Mouse (Mus musculus) limb, embryonic 12.5 days (tissue): ENCODE measurements around the gene Eps8l3. TPM values are rescaled to one million over a fixed set of nuclear protein-coding genes. Genes with fewer than 3 reads are reported as not detected.

Experiments
- polyA plus RNA-seq: library from polyadenylated mRNA; unstranded; fragments of >200 nt; fragmentation: Nextera tagmentation; extraction: Ambion mirVana; gene quantifications from 2 replicates; pipeline ENCODE4 v1.2.1, GENCODE M21; 2016

Gene Eps8l3
- polyA plus RNA-seq, 1 experiment from 2014 or later, result not detected

Other genes starting within 250 kb of the Eps8l3 start
- not detected in 2 replicates for gene Gm10961, start 245.9 kb upstream of the Eps8l3 start, polyA plus RNA-seq
- 79.8 and 79.9 TPM in 2 replicates for gene Strip1, start 245.5 kb upstream of the Eps8l3 start, polyA plus RNA-seq
- 114 and 115 TPM in 2 replicates for gene Ahcyl1, start 180.7 kb upstream of the Eps8l3 start, polyA plus RNA-seq
- 6.1 and 7.4 TPM in 2 replicates for gene Csf1, start 116.8 kb upstream of the Eps8l3 start, polyA plus RNA-seq
- gene Gstm5, start 18.6 kb downstream of the Eps8l3 start, polyA plus RNA-seq, result 217 TPM in 2 replicates
- gene Gstm7, start 54.6 kb downstream of the Eps8l3 start, polyA plus RNA-seq, result 37.7 and 38.9 TPM in 2 replicates
- 11.0 and 11.4 TPM in 2 replicates for gene Gstm6, start 66.5 kb downstream of the Eps8l3 start, polyA plus RNA-seq
- not detected in 2 replicates for gene Gstm3, start 92.1 kb downstream of the Eps8l3 start, polyA plus RNA-seq
- gene Gstm2, start 109.2 kb downstream of the Eps8l3 start, polyA plus RNA-seq, result 34.0 and 37.4 TPM in 2 replicates
- 38.3 and 38.9 TPM in 2 replicates for gene Gstm1, start 140.7 kb downstream of the Eps8l3 start, polyA plus RNA-seq
- gene Gstm4, start 167.7 kb downstream of the Eps8l3 start, polyA plus RNA-seq, result 16.3 and 17.4 TPM in 2 replicates
- gene Ampd2, start 209.4 kb downstream of the Eps8l3 start, polyA plus RNA-seq, result 51.5 and 51.7 TPM in 2 replicates
- 0.55 and 0.69 TPM in 2 replicates for gene Gnat2, start 215.6 kb downstream of the Eps8l3 start, polyA plus RNA-seq